Mouse (Mus musculus): ENCODE data around the gene Fam234b. TPM values are rescaled to one million over a fixed set of nuclear protein-coding genes. Genes with fewer than 3 reads are reported as not detected.

The Fam234b gene
- polyA plus RNA-seq, 1 experiment from 2014 or later = 5.7 TPM

DNA sequence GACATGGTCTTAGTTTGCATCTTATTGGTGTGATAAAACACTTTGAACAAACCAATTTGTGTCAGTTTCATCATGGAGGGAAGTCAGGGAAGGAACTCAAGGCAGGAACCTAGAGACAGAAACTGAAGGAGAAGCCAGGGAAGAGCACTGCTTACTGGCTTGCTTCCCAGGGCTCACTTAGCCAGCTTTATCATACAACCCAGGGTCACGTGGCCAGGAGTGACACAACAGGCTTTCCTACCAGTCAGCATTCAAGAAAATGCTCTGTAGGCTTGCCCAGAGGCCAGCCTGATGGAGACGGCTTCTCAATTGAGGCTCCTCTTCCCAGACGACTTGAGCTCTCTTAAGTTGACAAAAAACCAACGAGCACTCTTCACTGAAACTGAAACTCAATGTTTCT, 2.9 kb upstream of the Fam234b start:
- Histone ChIP-seq H3K27ac (ENCODE audit: low read length) (no peak overlapping the region), H3K27me3 (replicated peaks; ENCODE audit: insufficient read depth, low read length) (no peaks in the 10 kb centered on the region), H3K4me2 (replicated peaks; ENCODE audit: low read depth, low read length) (no peak overlapping the region), H3K4me3 (ENCODE audit: low read depth, low read length) (no peak overlapping the region), H3K4me1 (ENCODE audit: insufficient read depth, low read depth, low read length) (no peaks in the 10 kb centered on the region; the same call in 1 of the 2 replicates), H3K9me3 (ENCODE audit: low read length) (no peaks in the 10 kb centered on the region), H3K36me3 (ENCODE audit: insufficient read depth, low read length) (no peaks in the 10 kb centered on the region), H3K9ac (replicated peaks; ENCODE audit: low read depth) (no peak overlapping the region)
- ATAC-seq = no peak
- TF ChIP-seq CTCF (IDR thresholded peaks at IDR 0.05) (no peak), EP300 (IDR thresholded peaks at IDR 0.05) (no peak)
- 63% methylated on average over 4 of the region's 4 CpGs for WGBS
- no peak for DNase-seq (ENCODE audit: low spot score)

DNA sequence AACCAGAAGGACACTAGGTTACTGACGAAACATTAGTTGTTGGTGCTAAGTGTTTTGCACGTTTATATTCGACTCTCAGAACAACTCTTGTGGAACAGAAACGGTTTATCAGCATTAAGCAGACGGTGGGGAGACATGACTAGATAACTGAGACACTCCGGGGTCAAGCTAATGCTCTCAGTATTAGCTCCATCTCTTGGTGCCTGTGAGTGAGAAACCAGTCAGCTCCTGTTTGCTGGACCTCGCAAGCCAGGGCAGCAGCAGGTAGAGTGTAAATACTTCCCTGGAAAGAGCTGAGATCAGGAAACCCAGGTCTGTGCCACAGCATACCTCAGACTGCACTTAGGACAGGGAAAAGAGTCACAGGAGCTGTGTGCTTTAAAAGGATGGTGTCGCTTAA, 1.1 kb upstream of the Fam234b start:
- Histone ChIP-seq H3K4me1 (ENCODE audit: insufficient read depth, low read depth, low read length) (no peaks in the 10 kb centered on the region; the same call in 1 of the 2 replicates), H3K36me3 (ENCODE audit: insufficient read depth, low read length) (no peaks in the 10 kb centered on the region), H3K27ac (ENCODE audit: low read length) (no peak overlapping the region), H3K4me3 (ENCODE audit: low read depth, low read length) (no peak overlapping the region), H3K9ac (replicated peaks; ENCODE audit: low read depth) (no peak overlapping the region), H3K27me3 (replicated peaks; ENCODE audit: insufficient read depth, low read length) (no peaks in the 10 kb centered on the region), H3K9me3 (ENCODE audit: low read length) (no peaks in the 10 kb centered on the region), H3K4me2 (replicated peaks; ENCODE audit: low read depth, low read length) (no peak overlapping the region)
- WGBS = 56% methylated on average over 8 of the region's 8 CpGs
- DNase-seq (ENCODE audit: low spot score) = no peak
- TF ChIP-seq CTCF (IDR thresholded peaks at IDR 0.05) (no peak), EP300 (IDR thresholded peaks at IDR 0.05) (no peak)
- ATAC-seq = no peak

DNA sequence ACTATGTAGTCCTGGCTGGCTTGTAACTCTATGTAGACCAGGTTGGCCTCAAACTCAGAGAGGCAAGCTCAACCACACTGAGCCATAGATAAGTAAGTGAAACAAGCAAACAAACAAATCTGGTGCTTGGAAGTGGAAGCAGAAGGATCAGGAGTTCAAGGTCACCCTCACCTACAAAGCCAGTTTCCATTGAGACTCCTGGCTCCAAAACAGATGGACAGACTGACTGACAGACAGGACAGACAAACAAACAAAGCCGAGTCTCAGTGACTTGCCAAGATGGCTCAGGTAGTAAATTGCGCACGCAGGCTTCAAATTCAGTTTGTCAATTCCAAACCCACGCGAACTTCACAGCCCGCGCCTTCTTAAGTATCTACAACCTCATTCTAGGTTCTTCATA, 331 bp upstream of the Fam234b start:
- Histone ChIP-seq H3K9me3 (ENCODE audit: low read length) (no peaks in the 10 kb centered on the region), H3K27ac (ENCODE audit: low read length) (no peak overlapping the region), H3K36me3 (ENCODE audit: insufficient read depth, low read length) (no peaks in the 10 kb centered on the region), H3K4me1 (ENCODE audit: insufficient read depth, low read depth, low read length) (no peaks in the 10 kb centered on the region; the same call in 1 of the 2 replicates), H3K9ac (replicated peaks; ENCODE audit: low read depth) (no peak overlapping the region), H3K4me2 (replicated peaks; ENCODE audit: low read depth, low read length) (peak overlapping the region; percentile 90), H3K27me3 (replicated peaks; ENCODE audit: insufficient read depth, low read length) (no peaks in the 10 kb centered on the region), H3K4me3 (ENCODE audit: low read depth, low read length) (peak overlapping the region; percentile 81)
- no peak for ATAC-seq
- 11% methylated on average over 7 of the region's 7 CpGs for WGBS
- DNase-seq (ENCODE audit: low spot score) = no peak
- TF ChIP-seq EP300 (IDR thresholded peaks at IDR 0.05) (no peak), CTCF (IDR thresholded peaks at IDR 0.05) (no peak)

DNA sequence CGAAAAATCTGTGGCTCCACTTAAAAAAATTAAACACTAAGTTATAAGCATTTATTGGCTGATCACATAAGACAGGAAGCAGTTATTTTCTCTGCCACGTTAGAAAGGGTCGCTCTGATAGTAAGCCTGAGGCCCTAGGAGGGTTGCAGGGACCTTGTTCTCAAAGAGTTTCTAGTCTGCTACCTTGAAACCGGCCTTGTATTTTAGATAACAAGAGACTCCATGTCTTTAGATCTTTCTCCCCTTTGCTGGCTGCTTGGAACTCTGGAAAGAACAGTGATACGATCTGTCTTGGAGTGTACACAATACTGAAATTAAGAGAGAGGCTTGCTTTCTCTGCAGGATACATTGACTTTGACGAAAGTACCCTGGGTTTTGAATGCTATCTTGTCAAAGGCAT, 949 bp downstream of the Fam234b start:
- ATAC-seq (no peak), DNase-seq (ENCODE audit: low spot score) (no peak)
- H3K36me3 ChIP-seq (ENCODE audit: insufficient read depth, low read length) = no peaks in the 10 kb centered on the region
- H3K4me1 ChIP-seq (ENCODE audit: insufficient read depth, low read depth, low read length) = no peaks in the 10 kb centered on the region; the same call in 1 of the 2 replicates
- peak overlapping the region; percentile 90; the same call in 1 of the 2 replicates for H3K4me2 ChIP-seq (replicated peaks; ENCODE audit: low read depth, low read length)
- H3K9me3 ChIP-seq (ENCODE audit: low read length) = no peaks in the 10 kb centered on the region
- 52% methylated on average over 6 of the region's 6 CpGs for WGBS
- H3K27ac ChIP-seq (ENCODE audit: low read length) = no peak overlapping the region
- H3K9ac ChIP-seq (replicated peaks; ENCODE audit: low read depth) = no peak overlapping the region
- H3K4me3 ChIP-seq (ENCODE audit: low read depth, low read length) = peak overlapping the region; percentile 81; the same call in 1 of the 2 replicates
- H3K27me3 ChIP-seq (replicated peaks; ENCODE audit: insufficient read depth, low read length) = no peaks in the 10 kb centered on the region
- TF ChIP-seq CTCF (IDR thresholded peaks at IDR 0.05) = no peak
- no peak for TF ChIP-seq EP300 (IDR thresholded peaks at IDR 0.05)

DNA sequence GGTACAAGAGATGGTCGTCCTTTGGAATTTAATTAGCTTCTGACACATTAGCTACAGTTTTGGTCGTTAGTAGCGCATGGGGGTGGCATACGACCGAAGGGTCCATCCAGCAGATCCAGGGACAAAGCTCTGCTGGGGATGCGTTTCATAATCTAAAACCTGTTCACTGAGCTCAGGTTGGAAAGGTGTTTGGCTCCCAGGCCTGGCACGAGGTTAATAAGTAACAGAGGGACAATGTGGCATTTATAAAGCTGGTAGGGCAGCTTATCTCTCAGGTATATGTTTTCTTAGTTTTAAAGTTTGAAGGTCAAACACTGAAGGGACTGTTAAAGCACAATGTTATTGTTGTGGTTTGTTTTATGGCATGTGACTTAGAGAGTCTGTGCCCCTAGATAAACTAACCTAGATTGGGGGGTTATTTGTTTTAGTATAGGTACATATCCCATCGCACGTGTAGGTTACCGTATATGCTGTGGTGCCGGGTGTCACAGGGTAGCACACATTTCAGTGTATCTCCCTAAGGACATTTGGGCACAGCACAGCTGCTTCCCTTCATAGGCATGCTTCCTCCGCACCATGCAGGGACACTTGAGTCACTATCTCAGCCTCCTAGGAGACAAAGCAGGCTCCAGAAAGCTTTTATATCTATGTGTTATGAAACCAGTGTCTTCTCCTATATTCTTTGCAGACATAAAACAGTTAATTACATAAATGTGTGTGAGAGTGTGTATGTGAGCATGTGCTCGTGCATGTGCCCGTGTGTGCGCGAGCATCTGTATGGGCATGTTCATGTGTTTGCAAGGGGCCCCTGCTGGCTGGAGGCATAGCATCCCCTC, 2.6 kb downstream of the Fam234b start:
- DNase-seq (ENCODE audit: low spot score) (peak; percentile 44), ATAC-seq (0 out of 2 replicates have a peak, but pooled peaks have one; percentile 21)
- no peak for TF ChIP-seq CTCF (IDR thresholded peaks at IDR 0.05)
- no peak for TF ChIP-seq EP300 (IDR thresholded peaks at IDR 0.05)
- Histone ChIP-seq H3K4me1 (ENCODE audit: insufficient read depth, low read depth, low read length) (no peaks in the 10 kb centered on the region; the same call in 1 of the 2 replicates), H3K4me2 (replicated peaks; ENCODE audit: low read depth, low read length) (no peak overlapping the region), H3K27ac (ENCODE audit: low read length) (no peak overlapping the region), H3K27me3 (replicated peaks; ENCODE audit: insufficient read depth, low read length) (no peaks in the 10 kb centered on the region), H3K4me3 (ENCODE audit: low read depth, low read length) (no peak overlapping the region), H3K9me3 (ENCODE audit: low read length) (no peaks in the 10 kb centered on the region), H3K36me3 (ENCODE audit: insufficient read depth, low read length) (no peaks in the 10 kb centered on the region), H3K9ac (replicated peaks; ENCODE audit: low read depth) (no peak overlapping the region)
- 64% methylated on average over 16 of the region's 16 CpGs for WGBS

DNA sequence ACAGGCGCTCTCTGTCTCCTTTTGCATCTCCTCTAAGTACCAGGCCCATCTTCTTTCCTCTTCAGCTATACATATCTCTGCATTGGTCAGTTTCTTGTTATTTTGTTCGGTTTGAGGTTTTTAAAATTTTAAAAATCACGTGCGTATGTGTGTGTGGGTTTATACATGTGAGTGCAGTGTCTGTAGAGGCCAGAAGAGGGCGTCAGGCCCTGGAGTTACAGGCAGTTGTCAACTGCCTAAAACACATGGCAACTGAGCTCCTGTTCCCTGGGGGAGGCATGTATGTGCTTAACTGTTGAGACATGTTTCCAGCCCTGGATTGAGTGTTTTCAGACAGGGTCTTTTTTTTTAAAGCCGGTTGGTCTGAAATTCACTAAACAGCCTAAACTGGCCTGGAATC, 4.9 kb downstream of the Fam234b start:
- Histone ChIP-seq H3K27me3 (replicated peaks; ENCODE audit: insufficient read depth, low read length) (no peaks in the 10 kb centered on the region), H3K36me3 (ENCODE audit: insufficient read depth, low read length) (no peaks in the 10 kb centered on the region), H3K4me2 (replicated peaks; ENCODE audit: low read depth, low read length) (no peak overlapping the region), H3K27ac (ENCODE audit: low read length) (no peak overlapping the region), H3K9ac (replicated peaks; ENCODE audit: low read depth) (no peak overlapping the region), H3K4me3 (ENCODE audit: low read depth, low read length) (no peak overlapping the region), H3K4me1 (ENCODE audit: insufficient read depth, low read depth, low read length) (no peaks in the 10 kb centered on the region; the same call in 1 of the 2 replicates), H3K9me3 (ENCODE audit: low read length) (no peaks in the 10 kb centered on the region)
- WGBS = 93% methylated on average over 6 of the region's 6 CpGs
- DNase-seq (ENCODE audit: low spot score) (no peak), ATAC-seq (no peak)
- no peak for TF ChIP-seq CTCF (IDR thresholded peaks at IDR 0.05)
- TF ChIP-seq EP300 (IDR thresholded peaks at IDR 0.05) = no peak

Measured in lung, postnatal 0 days (tissue).